Mouse (Mus musculus) embryonic fibroblast, embryonic 13.5 days (primary cell): Measurements from ENCODE around the gene Cd93.

ENCODE experiments used
- CTCF ChIP-seq: IDR thresholded peaks from 2 replicates; pipeline ENCODE4 v1.5.1; 2011; ENCODE audit warnings: mild to moderate bottlenecking, control low read depth, low read length, moderate library complexity, borderline replicate concordance; ENCODE audit not compliant: insufficient read depth
- POLR2A ChIP-seq: IDR thresholded peaks from 2 replicates; pipeline ENCODE4 v1.6.1; 2011; ENCODE audit warnings: low read depth, mild to moderate bottlenecking, control low read depth, low read length, moderate library complexity

GRCm38 (mm10) chr2:148467921-148468440 is 24.6 kb upstream of the Cd93 start:
- no peak for TF ChIP-seq CTCF
- no peak for TF ChIP-seq POLR2A
